Mouse (Mus musculus) right cerebral cortex, adult 18-20 months (tissue): ENCODE results near the gene Tmc7.

Source experiments
- DNase-seq: peaks from one replicate; pipeline ENCODE4 v3.0.0; 2022; ENCODE audit warnings: mixed read lengths

Gene Tmc7

GRCm38 (mm10) chr7:118584926-118585325 lies 390 bp upstream of the Tmc7 start:
- DNase-seq: no peak

- no peak for DNase-seq
Measured at GRCm38 (mm10) chr7:118583821-118584220, 715 bp downstream of the Tmc7 start.

- DNase-seq: no peak
Measured at GRCm38 (mm10) chr7:118579938-118580337, 4.6 kb downstream of the Tmc7 start.

GRCm38 (mm10) chr7:118578269-118578668 lies 6.3 kb downstream of the Tmc7 start:
- DNase-seq: no peak

- peak; percentile 28 for DNase-seq
Measured at GRCm38 (mm10) chr7:118572039-118572438, 12.5 kb downstream of the Tmc7 start.

- DNase-seq: no peak
Measured at GRCm38 (mm10) chr7:118571350-118571749, 13.2 kb downstream of the Tmc7 start.

- DNase-seq: peak; percentile 48
Measured at GRCm38 (mm10) chr7:118569121-118569543, 15.4 kb downstream of the Tmc7 start.

GRCm38 (mm10) chr7:118554290-118554689 lies 30.2 kb downstream of the Tmc7 start:
- no peak for DNase-seq

- DNase-seq: no peak
Measured at GRCm38 (mm10) chr7:118553881-118554280, 30.7 kb downstream of the Tmc7 start.

GRCm38 (mm10) chr7:118547451-118547850 lies 37.1 kb downstream of the Tmc7 start:
- no peak for DNase-seq

GRCm38 (mm10) chr7:118544128-118544527 lies 40.4 kb downstream of the Tmc7 start:
- no peak for DNase-seq

- DNase-seq: no peak
Measured at GRCm38 (mm10) chr7:118535076-118535475, 49.5 kb downstream of the Tmc7 start.

- no peak for DNase-seq
Measured at GRCm38 (mm10) chr7:118534326-118534725, 50.2 kb downstream of the Tmc7 start.

- DNase-seq: peak; percentile 95
Measured at GRCm38 (mm10) chr7:118533178-118533578, 51.4 kb downstream of the Tmc7 start, which contains the start of gene Coq7. Gene Coq7 (minus strand): TSS chr7:118533356.

GRCm38 (mm10) chr7:118532519-118533177 lies 51.9 kb downstream of the Tmc7 start:
- peak; percentile 97 for DNase-seq

GRCm38 (mm10) chr7:118526967-118527366 lies 57.6 kb downstream of the Tmc7 start:
- DNase-seq: no peak

GRCm38 (mm10) chr7:118522077-118522476 lies 62.5 kb downstream of the Tmc7 start:
- DNase-seq: no peak

GRCm38 (mm10) chr7:118519661-118520060 lies 64.9 kb downstream of the Tmc7 start:
- DNase-seq: no peak

GRCm38 (mm10) chr7:118518687-118519086 lies 65.8 kb downstream of the Tmc7 start:
- peak; percentile 61 for DNase-seq

GRCm38 (mm10) chr7:118517819-118518218 lies 66.7 kb downstream of the Tmc7 start:
- no peak for DNase-seq

GRCm38 (mm10) chr7:118508556-118508955 lies 76.0 kb downstream of the Tmc7 start:
- DNase-seq: no peak

GRCm38 (mm10) chr7:118503844-118504243 lies 80.7 kb downstream of the Tmc7 start:
- DNase-seq: no peak

GRCm38 (mm10) chr7:118502333-118502732 lies 82.2 kb downstream of the Tmc7 start:
- DNase-seq: peak; percentile 4

- DNase-seq: no peak
Measured at GRCm38 (mm10) chr7:118499784-118500435, 84.6 kb downstream of the Tmc7 start.
